Mouse (Mus musculus) gastrocnemius, postnatal 14 days (tissue): ENCODE data around the gene Oaf. TPM values are rescaled to one million over a fixed set of nuclear protein-coding genes. Genes with fewer than 3 reads are reported as not detected.

ENCODE experiments used
- total RNA-seq, 2 experiments: library from RNA; stranded (reverse); gene quantifications; 2 replicates each; pipeline ENCODE4 v1.2.3; 2021

Oaf gene
- total RNA-seq, 2 experiments from 2014 or later = 12.0 to 24.9 TPM

Other genes with a start within 250 kb of the Oaf start
- 10 to 100 TPM; 45.7 to 52.5 TPM for gene Arhgef12, start 132.7 kb downstream of the Oaf start, total RNA-seq
- gene Tmem136, start 123.3 kb downstream of the Oaf start, total RNA-seq = 1 to 10 TPM; 1.2 TPM
- gene Pou2f3, start 29.5 kb downstream of the Oaf start, total RNA-seq = under 1 TPM in 1 of 2 experiments, not detected in 1; 0.11 TPM
- gene Trim29, start 70.9 kb upstream of the Oaf start, total RNA-seq = under 1 TPM; 0.08 to 0.16 TPM